Mouse (Mus musculus) C2C12 (cell line): ENCODE results near the gene Fktn. TPM values are rescaled to one million over a fixed set of nuclear protein-coding genes. Genes with fewer than 3 reads are reported as not detected.
A peak's percentile ranks its signal among the peaks of the same experiment; 100 is the strongest.

ENCODE experiments used
- H3K27me3 ChIP-seq: one replicate; pipeline ENCODE4 v1.6.1; 2011; ENCODE audit not compliant: control insufficient read depth, insufficient read depth, insufficient read length
- H3K36me3 ChIP-seq: one replicate; pipeline ENCODE4 v1.6.1; 2011; ENCODE audit not compliant: control insufficient read depth, insufficient read depth
- H3K4me3 ChIP-seq: one replicate; pipeline ENCODE4 v1.5.1; 2011; ENCODE audit warnings: mild to moderate bottlenecking, control low read depth; ENCODE audit not compliant: poor library complexity, insufficient read depth, severe bottlenecking
- H3K79me2 ChIP-seq: one replicate; pipeline ENCODE4 v1.6.1; 2011; ENCODE audit not compliant: control insufficient read depth, insufficient read depth
- H3K79me3 ChIP-seq: one replicate; pipeline ENCODE4 v1.6.1; 2011; ENCODE audit warnings: low read depth, control low read depth
- H3ac ChIP-seq: one replicate; pipeline ENCODE3; 2011; ENCODE audit warnings: low read depth; ENCODE audit not compliant: control insufficient read depth, insufficient read length
- CEBPB ChIP-seq: IDR thresholded peaks from one replicate; pipeline ENCODE4 v1.6.1; 2011; ENCODE audit warnings: low read depth, mild to moderate bottlenecking, control low read depth, moderate library complexity
- CTCF ChIP-seq: IDR thresholded peaks from one replicate; pipeline ENCODE4 v1.5.1; 2011; ENCODE audit not compliant: control insufficient read depth, insufficient read depth, insufficient read length
- FOSL1 ChIP-seq: IDR thresholded peaks from one replicate; pipeline ENCODE4 v1.8.0; 2011; ENCODE audit warnings: mild to moderate bottlenecking, low read length; ENCODE audit not compliant: poor library complexity, insufficient read depth, severe bottlenecking
- MAX ChIP-seq: IDR thresholded peaks from one replicate; pipeline ENCODE4 v1.6.1; 2011; ENCODE audit warnings: mild to moderate bottlenecking, control low read depth
- MYOD1 ChIP-seq: IDR thresholded peaks from one replicate; pipeline ENCODE4 v1.6.1; 2011; ENCODE audit warnings: low read depth; ENCODE audit not compliant: control insufficient read depth, insufficient read length
- MYOG ChIP-seq: IDR thresholded peaks from one replicate; pipeline ENCODE4 v1.6.1; 2011; ENCODE audit not compliant: control insufficient read depth, insufficient read length; ENCODE audit errors: extremely low read depth
- USF1 ChIP-seq: IDR thresholded peaks from one replicate; pipeline ENCODE4 v1.6.1; 2011; ENCODE audit warnings: low read depth, mild to moderate bottlenecking, control low read depth, moderate library complexity
- polyA plus RNA-seq: library from polyadenylated mRNA; unstranded; fragments of >200 nt; fragmentation: generic; extraction: Trizol; gene quantifications from one replicate; pipeline ENCODE4 v1.2.1, GENCODE M21; 2012; ENCODE audit warnings: missing spikeins

Gene Fktn
- polyA plus RNA-seq, 1 experiment: 3.3 TPM

DNA sequence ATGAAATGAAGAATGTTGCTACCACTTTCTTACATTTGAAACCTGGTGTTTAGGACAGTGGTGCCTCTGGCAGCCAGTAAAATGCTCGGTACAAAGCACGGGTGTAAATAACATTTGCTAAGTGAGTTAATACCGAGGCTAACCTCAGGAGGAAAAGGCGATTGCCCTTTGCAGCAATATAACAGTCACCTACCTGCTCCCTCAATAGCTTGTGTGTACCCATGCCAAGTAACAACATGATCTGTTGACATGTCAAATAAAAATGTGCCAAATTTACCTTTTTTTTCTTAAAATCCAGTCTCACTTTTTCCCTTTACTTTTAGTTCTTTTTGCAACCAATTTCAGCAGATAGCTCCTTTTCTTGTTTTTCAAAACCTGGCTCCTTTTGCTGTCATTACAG, 111.0 kb downstream of the Fktn start:
- no peak overlapping the region for H3K4me3 ChIP-seq
- no peak overlapping the region for H3ac ChIP-seq
- no peaks in the 10 kb centered on the region for H3K36me3 ChIP-seq
- H3K79me3 ChIP-seq: no peaks in the 10 kb centered on the region
- TF ChIP-seq MYOG (no peak), MAX (no peak), MYOD1 (no peak), FOSL1 (no peak), CTCF (no peak), USF1 (no peak), CEBPB (no peak)
- H3K27me3 ChIP-seq: no peaks in the 10 kb centered on the region
- no peaks in the 10 kb centered on the region for H3K79me2 ChIP-seq

DNA sequence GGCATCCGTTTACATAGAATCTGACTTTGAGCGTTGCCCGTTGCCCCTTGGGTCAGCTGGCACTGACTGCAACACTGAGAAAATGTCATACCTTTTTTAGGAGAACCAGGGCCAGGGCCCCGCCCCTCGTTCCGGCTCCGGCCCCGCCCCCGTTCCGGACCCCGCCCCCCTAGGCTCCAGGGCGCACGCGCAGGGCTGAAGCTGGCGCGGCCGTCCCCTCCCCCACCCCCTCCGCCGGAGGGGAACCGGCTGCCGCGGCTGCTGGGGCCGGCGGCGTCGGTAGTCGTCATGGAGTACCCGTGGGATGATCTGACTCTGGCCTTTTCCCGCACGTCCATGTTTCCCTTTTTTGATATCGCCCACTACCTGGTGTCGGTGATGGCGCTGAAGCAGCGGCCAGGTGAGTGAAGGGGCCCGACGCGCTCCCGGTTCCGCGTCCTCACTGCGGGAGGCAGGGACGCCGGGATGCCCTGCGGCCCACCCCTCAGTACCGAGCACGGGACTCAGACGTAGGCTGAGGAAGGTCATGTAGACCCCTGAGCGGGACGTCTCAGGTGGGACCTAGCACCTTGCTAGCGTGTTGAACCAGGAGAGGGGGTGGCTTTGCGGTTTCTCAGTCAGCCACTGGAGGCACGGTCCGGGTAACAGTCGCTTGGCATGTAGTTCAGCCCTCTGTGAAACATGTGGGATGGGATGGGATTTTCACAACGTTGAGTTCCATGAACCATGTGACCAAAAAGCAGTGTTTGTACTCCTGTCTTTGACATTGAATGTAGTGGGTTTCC, 112.2 kb downstream of the Fktn start, which contains the start of gene Tmem38b:
Gene Tmem38b (plus strand): TSS at position 225 of the 785 bp plus-strand sequence.
- TF ChIP-seq USF1: peak; percentile 41
- TF ChIP-seq MYOG: no peak
- H3K27me3 ChIP-seq: no peaks in the 10 kb centered on the region

DNA sequence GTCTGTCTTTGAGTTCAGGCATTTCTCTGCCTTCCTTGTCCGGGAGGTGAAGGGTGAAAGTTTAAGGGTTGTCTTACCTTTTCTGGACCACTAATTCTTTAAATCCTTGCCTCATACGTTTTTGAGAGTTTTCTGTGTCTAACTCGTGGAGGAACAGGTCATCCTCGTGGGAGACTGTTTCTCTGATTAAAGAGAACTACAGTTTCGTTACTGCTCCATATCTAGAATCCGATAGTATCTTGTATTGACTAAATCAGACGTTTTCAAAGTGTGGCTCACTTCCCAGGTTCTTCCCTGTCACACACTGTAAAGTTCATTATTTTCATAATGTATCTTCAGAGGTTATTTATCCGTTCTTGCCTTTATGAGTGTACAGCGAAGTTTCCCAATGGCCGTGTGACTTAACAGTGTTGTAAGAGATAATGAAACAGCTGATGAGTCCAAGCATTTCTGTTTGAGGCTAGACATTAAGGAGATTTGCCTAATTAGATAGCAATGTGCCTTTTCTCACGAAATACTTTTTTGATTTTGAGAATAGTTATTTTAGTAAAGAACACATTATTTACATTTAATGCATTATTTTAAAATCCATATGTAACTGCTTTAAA, 112.9 kb downstream of the Fktn start:
- no peaks in the 10 kb centered on the region for H3K27me3 ChIP-seq

More for the DNA sequence above, 112.2 kb downstream of the Fktn start, which contains the start of gene Tmem38b:
- peak within 1 kb of the TSS; percentile 90 for H3ac ChIP-seq
- H3K79me2 ChIP-seq: no peaks in the 10 kb centered on the region
- H3K4me3 ChIP-seq: peak within 1 kb of the TSS; percentile 69
- no peaks in the 10 kb centered on the region for H3K79me3 ChIP-seq
- H3K36me3 ChIP-seq: no peaks in the 10 kb centered on the region

More for the DNA sequence above, 112.9 kb downstream of the Fktn start:
- Histone ChIP-seq H3K36me3 (no peaks in the 10 kb centered on the region), H3K79me2 (no peaks in the 10 kb centered on the region), H3K4me3 (peak overlapping the region; percentile 69), H3ac (no peak overlapping the region), H3K79me3 (no peaks in the 10 kb centered on the region)
- TF ChIP-seq CEBPB: no peak
- TF ChIP-seq MYOD1: no peak
- TF ChIP-seq CTCF: no peak
- TF ChIP-seq FOSL1: no peak
- no peak for TF ChIP-seq USF1
- TF ChIP-seq MAX: no peak
- TF ChIP-seq MYOG: no peak

Other genes with a start within 250 kb of the Fktn start
- gene Fsd1l, start 82.5 kb upstream of the Fktn start, polyA plus RNA-seq: 0.29 TPM
- gene Tal2, start 65.7 kb downstream of the Fktn start, polyA plus RNA-seq: 0.04 TPM
- 5.6 TPM for gene Tmem38b, start 112.0 kb downstream of the Fktn start, polyA plus RNA-seq